Mouse (Mus musculus) cerebellum, postnatal 14 days (tissue): ENCODE results near the gene Thada.
"Not testable (repeated sequence)": the region's sequence is repeated elsewhere in the genome, so short reads cannot be mapped to it uniquely, and the experiment has no call there.

Source experiments
- DNase-seq, 2 experiments: peaks; one replicate each; pipeline ENCODE4 v3.0.0; 2021; ENCODE audit warnings: mixed read lengths in 2 of 2

The Thada gene

DNA sequence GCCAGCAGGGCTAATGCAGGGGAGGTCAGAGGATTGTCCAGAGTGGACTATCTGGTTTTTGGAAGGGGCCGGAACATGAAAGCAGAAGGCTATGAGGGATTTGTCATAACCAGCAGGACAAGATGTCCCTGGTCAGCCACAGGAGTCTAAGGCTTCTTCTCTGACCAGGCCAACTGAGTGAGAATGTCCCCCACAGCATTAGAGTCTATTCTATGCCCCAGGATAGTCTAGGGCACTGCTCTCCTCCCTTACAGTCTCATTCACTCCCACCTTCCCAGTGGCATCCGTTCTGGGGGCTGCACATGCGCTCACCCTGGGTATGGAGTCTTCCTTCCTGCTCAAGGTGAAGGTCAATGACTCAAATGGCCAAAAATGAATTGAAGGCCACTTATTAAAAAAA is 258.4 kb downstream of the Thada start:
- no peak for DNase-seq

DNA sequence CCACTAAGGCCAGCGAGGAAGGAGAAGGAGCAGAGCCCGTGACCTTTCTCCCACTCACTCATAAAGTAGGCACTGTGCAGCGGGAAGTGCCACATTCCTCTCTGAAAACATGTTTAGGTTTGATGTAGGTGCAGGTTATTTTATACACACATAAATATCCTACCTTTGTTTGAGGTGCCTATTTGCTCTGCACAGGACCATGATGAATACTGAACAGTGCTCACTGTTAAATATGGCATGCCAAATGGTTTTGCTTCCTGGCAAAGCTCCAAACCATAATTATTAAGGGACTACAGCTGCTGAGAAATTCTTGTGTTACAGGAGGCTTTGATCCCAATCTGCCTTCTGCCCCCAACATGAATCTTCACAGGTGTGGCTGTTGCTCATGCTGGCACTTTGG is 259.8 kb downstream of the Thada start:
- no peak for DNase-seq

DNA sequence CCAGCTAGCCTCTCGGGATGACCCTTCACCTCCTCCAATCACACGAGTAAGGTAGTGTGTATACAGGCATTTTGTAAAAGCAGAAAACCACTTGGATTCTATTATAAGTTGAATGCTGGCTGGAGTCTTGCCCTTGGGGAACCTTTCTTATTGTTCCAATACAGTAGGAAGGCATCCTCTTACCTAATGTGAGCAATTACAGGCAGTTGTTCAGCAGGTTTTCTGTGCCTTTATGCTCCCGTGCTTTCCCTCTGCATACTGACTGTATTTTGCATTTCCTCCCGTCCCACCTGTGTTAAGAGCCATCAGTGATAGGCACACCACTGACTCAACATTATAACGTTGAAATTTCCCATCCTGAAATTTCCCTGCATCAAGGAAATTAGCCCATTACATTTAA is 261.0 kb downstream of the Thada start:
- DNase-seq = no peak

DNA sequence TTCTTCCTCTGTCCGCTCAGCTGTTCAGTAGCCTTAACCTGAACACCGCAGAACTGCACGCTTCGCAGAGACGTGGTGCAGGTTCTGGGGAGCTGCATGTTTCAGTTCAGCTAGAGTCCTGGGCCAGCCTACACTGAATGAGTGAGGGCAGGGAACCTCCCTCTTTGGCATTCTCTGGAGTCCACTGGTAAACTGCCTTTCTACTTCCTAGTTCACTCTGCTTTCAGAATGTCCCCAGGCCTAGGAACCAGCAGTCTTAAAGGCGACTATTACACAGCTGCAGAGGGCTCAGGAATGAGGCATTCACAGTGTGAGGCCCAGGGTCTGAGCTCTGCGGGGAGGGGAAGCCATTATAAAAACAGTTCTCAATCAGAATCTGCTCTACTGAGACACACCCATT is 262.7 kb downstream of the Thada start:
- DNase-seq = no peak

DNA sequence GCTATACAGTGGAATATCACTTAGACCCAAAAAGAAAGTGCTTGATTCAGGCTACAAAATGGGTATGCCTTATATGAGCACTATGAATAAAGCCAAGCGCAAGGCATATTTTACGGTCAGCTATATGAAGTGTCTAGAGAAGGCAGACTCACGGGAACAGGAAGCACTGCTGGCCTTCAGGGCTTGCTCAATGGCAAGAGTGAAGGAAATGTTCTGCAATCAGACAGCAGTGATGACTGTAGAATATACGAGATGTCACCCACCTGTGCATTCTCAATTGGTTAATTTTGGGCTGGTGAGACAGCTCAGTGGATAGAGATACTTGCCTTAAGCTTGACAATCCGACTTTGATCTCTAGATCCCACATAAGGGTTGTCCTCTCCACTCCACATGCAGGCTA is 264.8 kb downstream of the Thada start:
- DNase-seq = no peak

DNA sequence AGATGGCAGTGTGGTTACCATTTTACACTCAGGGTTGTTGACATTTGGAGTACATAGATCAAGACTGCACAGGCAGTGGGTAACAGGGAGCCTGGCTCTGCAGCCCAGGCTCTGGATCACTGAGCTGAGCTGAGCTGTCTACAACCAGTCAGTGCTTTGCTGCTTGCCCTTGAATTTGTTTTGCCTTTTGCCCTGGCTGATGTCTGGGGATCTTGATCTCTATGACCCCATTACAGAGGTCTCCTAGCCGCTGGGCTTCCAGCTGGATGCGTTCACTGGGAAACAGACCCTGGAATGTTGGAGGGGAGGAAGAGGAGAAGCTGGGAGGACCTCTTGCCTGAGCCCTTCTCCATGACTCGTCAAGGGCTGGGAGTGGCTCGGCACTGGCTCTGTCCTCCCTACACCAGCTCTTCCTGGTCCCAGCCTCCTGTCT is 268.1 kb downstream of the Thada start:
- DNase-seq = no peak

DNA sequence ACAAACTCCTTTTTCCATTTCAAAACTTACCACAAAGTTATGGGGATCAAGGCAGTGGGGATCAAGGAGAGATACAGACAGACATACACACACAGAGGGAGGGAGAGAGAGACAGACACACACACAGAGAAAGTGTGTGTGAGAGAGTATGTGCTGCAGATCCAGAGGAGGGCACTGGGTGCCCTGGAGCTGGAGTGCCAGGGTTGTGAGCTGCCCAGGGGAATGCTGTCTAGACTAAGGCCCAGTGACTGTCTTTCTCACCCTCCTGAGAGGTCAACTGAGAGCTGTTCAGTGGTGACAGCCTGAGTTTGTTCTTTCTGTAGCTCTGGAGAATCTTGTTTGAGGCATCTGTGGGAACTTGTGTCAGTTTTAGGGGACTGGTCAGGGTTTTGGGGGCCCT is 269.7 kb downstream of the Thada start:
- no peak for DNase-seq

DNA sequence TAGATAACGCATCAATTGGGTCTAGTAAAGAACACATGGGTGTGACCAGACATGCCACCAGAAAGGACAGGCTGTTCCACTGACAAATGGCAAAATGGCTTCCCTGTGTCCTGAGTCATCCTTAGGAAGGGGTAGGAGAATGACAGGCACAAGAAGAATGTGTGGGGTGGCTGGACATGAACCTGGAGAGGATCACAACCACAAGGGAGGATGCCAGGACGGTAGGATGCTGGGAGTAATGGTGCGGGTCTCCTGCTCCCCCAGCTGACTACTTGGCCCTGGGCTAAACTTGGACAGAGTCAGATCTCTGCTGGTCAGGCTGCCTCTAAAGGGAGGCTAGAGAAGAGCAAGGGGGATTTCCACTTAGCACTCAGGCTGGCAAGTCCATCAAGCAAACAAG is 270.2 kb downstream of the Thada start:
- DNase-seq = no peak

DNA sequence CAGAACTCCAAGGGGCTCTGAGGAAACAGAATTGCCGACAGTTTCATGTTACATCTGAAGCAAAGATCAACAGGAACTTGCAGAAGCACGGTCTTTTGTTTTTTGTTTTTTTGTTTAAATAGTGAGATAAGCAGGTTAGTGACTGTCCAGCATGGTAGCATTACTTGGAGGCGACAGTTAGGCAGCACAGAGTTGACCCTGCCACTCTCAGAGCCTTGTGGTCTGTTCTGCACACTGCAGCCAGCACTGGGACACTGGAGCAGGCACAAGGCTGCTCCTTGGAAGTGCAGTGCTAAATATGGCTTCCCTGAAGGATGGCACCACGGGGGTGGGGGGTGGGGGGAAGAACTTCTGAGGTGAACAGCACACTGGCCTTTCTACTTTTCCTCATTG is 271.0 kb downstream of the Thada start:
- no peak for DNase-seq

DNA sequence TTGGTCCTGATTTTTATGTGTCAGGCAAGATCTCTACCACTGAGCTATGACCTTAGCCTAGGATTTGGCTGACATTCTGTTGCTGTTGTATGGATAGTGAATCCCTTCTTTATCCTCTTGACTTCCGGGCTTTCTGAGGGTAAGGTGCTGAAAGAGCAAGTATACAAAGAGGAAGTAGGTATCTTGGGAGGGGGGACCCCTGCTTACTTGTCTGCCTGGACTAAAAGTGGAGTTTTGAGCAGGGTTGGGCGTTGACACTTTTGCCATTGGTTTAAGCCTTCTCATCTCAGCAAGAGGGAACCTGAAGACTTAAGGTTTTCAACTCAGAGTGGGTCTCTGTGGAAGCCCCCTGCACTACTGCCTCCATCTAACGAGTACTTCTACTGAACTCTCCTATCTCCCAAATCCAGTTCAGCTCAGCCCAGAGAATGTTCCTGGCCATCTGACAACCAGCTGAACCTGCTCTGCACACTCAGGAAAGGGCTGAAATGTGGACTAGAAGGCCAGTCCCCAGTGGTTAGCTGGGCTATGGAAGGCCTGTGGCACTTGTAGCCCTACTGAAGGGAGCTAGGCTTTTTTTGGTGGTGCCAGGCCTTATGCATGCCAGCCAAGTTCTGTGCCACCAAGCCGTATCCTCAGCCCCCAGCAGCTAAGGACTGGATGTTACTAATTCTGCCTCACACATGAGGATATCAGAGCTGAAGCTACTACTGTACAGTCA is 271.6 kb downstream of the Thada start:
- no peak for DNase-seq

DNA sequence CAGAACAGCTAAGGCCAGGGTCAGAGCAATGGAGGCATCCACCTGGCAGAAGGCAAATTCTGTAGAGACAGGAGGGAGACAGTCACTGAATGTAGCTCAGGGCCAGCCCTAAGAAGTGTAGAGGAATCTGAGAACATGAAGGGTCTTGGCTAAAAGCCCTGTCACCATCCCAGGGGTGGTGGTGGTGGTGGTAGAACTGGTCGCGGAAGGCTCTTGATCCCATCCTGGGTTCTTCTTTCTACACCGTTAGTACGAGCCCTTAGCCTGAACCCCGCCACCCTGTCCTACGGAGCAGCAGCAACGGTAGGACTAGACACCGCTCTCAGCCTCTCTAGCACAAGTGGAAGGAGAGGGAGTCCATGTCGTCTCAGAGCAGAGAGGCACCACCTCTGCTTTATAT is 272.6 kb downstream of the Thada start:
- no peak for DNase-seq

DNA sequence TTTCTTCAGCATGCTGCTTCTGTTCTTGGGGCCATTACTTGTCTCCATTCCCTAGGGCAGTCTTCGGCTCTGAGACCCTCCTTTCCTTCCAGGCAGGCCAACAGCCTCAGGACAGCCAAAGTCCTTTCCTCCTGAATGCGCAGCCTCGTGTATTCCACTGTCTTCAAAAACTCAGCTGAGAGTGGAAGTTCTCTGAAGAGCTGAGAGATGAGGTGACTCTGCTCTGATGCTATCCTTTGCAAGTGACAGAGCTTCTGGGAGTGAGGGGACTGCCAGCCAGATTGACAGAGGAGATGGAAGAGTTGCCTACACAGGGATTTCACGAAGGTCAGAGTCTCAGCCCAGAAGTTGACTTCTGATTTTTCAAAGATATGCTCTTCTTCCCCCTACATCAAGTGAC is 274.1 kb downstream of the Thada start:
- no peak for DNase-seq

DNA sequence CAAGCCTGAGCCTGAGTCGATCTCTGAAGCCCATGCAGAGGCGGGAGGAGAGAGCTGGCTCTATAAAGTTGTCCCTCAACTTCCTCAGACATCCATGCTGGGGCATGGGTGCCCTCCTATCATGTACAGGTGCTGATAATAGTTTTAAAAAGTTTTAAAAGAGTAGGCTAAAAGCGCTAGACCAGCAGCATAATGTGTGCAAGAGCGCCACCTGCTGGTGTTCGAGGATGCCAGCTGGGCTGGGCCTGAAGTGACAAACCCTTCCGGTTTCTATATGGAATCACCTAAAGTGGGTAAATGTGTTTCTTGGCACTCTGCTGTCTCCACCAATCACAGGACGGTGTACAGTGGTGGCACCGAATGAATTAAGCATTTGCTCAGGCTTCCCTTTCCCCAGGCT is 275.1 kb downstream of the Thada start:
- DNase-seq = peak; percentile 86 to 88

DNA sequence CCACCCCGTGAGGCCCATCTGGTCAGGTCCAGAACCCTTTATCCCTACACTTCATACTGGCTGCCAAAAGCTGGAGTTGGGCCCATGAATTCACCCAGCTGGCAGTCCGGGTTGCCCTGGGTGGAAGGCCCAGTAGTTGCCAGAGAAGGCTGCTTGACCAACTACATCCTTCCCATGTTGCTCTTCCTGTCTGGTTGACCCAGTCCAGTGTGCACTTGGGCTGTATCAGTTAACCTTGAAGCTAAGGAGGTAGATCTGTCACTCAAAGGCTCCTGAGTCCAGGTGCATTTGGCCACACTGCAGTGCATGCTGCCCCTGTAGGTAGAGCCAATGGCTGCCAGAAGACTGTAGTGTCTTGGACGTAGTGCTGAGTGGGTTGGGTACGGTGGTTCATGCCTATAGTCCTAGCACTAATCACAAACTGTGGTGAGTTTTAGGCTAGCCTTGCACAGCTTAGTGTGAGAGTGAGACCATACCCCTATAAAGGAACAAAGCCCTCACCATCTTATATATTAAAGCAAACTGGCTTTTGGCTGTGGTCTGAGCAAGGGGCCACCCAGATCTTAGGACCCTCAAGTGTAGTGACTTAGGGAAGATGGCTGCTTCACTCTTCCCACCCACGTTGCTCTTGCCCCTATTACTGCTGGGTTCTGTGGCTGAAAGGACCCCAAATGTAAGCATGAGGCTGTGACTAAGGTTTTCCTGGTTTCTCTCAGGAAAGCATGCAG is 276.7 kb downstream of the Thada start:
- peak; percentile 24 to 26 for DNase-seq

DNA sequence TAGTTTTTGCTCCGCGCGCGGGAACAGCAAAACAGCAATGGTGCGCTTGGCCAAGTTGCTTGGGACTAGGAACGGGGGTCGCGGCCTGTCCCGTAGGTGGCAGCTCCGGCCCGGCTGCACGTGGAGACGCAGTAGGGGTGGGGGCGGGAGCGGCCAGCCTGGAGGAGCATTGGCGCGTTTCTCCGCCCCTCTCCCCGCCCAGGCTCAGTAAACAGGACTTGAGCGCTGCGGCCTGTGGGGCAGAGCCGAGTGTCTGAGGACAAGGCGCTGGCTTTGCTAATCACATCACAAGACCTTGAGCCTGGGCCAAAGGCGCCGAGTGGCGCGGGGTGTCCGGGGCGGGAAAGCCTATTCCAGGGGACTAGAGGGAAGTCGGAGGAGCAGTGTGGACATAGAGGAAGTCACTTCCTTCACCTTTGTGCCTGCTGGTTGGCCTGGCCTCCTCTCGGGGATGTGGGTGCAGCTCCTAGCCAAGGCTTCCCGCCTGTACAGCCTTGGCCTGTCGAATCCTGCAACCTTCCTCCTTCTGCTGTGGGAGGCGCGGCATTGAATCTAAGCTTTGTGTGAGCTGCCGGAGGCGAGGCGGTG is 277.5 kb downstream of the Thada start:
- peak; percentile 68 to 72 for DNase-seq

DNA sequence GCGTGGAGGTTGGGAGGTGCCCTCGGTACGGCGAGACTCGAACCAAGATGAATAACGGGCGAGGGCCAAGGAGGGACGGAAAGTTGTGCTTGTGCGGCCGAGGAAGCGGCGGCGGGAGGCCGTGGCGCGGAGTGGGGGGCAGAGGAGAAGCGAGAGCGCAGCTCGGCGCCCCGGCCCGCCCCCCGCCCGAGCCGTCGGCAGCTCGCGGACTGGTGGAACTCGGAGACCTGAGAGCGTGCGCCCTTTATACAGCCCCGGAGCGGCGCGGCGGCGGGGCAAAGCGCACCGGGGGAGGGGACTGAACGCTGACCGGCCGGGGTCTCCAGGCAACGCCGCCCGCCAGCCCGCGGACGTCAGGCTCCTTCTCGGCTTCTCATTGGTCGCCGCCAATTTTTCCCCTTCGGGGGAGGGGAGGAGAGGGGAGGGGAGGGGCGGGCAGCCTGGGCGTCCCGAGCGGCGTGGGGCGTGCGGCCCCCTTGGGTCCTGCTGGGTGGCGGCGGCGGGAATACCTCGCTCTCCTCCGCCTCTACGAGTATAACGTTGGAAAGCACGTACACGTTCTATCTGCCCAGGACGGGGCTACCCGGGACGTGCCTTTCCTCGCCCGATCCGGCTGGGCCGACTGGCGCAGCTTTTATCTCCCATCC is 278.2 kb downstream of the Thada start, which contains the start of gene Zfp36l2:
Gene Zfp36l2, minus strand, starts transcription at position 221 of the 647 bp plus-strand sequence.
- DNase-seq = peak; percentile 74

DNA sequence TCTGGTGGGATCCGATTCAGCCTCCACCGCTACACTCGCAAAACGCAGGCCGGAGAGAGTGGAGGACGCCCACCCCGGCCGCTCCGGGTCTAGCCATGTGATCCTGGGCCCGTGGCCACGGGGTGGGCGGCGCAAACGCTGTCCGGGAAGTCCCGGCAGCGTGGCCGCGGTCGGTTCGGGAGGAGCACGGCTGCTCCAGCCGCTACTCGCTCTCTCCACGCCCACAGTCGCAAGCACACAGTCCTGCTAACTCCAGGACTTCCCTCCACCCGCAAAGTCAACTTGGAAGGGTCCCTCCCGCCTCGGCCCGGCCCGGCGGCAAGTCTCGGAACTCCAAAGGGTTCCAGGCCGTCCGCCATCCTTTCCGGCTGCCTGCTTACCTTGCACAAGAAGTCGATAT is 278.7 kb downstream of the Thada start:
- not testable (repeated sequence) for DNase-seq

DNA sequence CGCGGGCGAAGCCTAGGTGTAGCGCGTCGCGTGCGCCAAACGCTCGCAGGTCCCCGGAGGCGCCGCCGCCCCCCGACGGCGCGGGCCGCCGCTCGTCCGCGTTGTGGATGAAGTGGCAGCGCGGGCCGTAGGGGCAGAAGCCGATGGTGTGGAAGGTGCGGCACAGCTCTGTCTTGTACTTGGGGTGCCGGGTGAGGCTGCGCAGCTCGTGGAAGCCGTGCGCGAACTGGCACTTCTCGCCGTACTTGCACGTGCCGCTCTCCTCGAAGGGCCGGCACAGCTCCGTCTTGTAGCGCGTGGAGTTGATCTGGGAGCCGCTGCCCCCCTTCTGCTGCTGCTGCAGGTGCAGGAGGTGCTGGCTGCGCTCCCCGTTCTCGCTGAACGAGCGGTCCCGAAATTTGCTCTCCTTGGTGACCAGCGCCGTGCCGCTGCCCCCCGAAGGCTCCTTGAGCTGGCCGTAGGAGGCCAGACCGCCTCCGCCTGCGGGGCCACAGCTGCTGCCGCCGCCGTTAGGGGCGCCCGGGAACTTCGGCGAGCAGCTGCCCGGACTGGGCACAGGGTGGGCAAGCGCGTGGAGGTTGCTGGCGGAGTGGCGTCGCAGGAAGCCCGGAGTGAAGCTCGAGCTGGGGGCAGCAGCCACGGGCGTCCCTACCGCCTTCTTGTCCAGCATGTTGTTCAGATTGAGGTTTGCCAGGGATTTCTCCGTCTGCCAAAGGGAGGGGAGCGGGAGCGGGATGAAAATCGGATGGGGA is 279.4 kb downstream of the Thada start:
- peak; percentile 31 to 33 for DNase-seq

DNA sequence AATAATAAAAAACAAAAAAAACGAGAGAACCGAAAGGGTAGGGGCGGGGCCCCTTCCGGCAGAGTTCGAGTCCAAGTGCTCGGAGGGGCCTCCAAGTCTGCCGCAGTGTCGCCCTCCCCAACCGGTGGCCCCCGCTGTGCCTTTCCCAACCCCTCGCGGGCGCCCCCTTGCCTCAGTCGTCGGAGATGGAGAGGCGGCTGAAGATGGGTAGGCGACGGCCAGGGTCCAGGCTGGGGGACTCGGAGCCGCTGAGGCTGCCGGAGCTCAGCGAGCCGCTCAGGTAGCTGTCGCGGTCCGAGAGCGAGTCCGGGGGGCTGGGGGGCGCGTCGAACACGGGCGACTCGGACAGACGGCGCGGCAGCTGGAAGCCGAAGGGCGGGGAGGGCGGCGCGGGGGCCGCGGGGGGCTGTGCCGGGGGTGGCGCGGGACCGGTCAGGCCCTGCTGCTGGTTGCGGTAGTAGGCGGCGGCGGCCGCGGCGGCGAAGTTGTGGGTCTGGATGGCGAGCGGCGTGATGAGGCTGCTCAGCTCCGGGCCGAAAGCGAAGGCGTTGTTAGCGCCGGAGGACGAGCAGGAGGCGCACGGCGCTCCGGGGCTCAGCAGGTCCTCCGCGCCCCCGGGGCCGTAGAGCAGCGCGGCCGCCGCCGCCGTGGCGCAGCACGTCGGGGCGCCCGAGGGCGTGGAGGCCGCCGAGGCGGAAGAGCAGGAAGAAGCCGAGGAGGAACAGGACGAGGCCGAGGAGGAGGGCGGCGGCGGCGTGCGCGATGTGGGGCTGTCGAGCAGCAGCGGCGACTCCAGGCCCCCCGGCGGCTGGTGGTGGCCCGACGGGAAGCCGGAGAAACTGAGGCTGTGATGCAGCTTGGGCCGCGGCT is 280.2 kb downstream of the Thada start:
- peak; percentile 55 to 70 for DNase-seq

DNA sequence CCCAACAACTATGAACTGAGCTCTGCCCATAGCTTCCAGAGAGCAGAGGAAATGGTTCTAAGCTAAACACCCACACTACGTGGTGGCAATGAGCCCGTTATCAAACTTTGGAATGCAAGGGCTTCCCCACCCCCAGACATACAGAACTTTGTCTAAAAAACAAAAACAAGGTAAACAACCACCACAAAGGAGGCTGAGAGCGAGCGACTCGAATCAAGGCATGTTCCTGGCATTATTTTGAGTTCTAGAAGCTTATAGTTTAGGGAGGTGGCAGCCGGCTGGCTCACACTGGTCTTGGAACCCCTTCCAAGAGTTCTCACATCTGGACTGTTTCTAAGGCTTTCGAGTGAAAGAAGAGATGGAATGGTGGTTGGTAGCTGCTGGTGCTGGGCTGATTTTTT is 281.0 kb downstream of the Thada start:
- no peak for DNase-seq

DNA sequence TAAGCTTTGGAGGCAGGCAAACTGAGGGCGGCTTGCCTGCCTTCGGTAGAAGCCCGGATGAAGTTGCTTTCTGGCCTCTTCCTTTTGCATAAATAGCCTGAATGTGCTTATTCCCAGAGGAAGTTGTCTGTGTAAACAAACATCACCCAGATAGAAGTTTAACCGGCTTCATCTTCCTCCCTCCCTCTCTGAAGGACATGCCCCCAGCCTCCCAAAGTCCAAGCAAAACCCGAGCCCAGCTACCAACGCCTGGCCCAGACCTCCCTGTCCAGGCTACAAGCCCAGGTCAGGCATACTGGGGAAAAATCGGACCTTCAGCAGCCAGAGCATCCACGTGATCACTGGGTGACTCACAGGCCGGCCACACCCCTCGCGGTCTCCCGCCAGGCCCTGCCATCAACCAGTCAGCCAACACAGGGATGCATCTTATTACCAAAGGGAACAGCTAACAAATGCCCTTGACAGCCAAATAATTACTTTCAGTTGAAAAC is 282.7 kb downstream of the Thada start:
- peak; percentile 48 to 54 for DNase-seq
